Mouse (Mus musculus) liver, embryonic 14.5 days (tissue): ENCODE data around the gene Smyd3. TPM values are rescaled to one million over a fixed set of nuclear protein-coding genes. Genes with fewer than 3 reads are reported as not detected.

Experiments
- ATAC-seq: fragments of 200-750 bp; cut with Nextera tagmentation; 2 replicates; pipeline ENCODE4 v1.8.0; 2017; ENCODE audit warnings: moderate number of reproducible peaks, mild to moderate bottlenecking, moderate library complexity; ENCODE audit not compliant: insufficient read depth
- DNase-seq, 3 experiments: peaks; one replicate each; pipeline ENCODE4 v3.0.0-alpha.2; 2012 to 2013; ENCODE audit warnings: low read depth in 3 of 3, low spot score in 3 of 3
- H3K27ac ChIP-seq: fragments of 300-500 bp; sonication (generic); 2 replicates; pipeline ENCODE4 v1.5.1; 2014; ENCODE audit warnings: moderate library complexity, mild to moderate bottlenecking, control low read depth, inconsistent platforms
- H3K27me3 ChIP-seq: fragments of 300-500 bp; sonication (generic); 2 replicates; pipeline ENCODE4 v1.6.1; 2014; ENCODE audit warnings: mild to moderate bottlenecking, low read length, moderate library complexity; ENCODE audit not compliant: control insufficient read depth, insufficient read depth
- H3K36me3 ChIP-seq: fragments of 300-500 bp; sonication (generic); replicated peaks from 2 replicates; pipeline ENCODE4 v1.6.1; 2014; ENCODE audit warnings: low read depth; ENCODE audit not compliant: control insufficient read depth, insufficient read depth
- H3K4me1 ChIP-seq, 2 experiments: fragments of 200-500 bp in 1 of 2; fragments of 300-500 bp in 1 of 2; sonication (generic) in 1 of 2; replicated peaks; 2 replicates each; pipeline ENCODE4 v1.6.1; 2012 to 2014; ENCODE audit warnings: antibody characterized with exemption in 1 of 2, inconsistent platforms in 1 of 2, low read length in 1 of 2; ENCODE audit not compliant: control insufficient read depth in 2 of 2, insufficient read depth in 2 of 2
- H3K4me2 ChIP-seq: fragments of 300-500 bp; sonication (generic); 2 replicates; pipeline ENCODE4 v1.6.1; 2014; ENCODE audit warnings: low read depth, mild to moderate bottlenecking, control low read depth, moderate library complexity
- H3K4me3 ChIP-seq, 2 experiments: fragments of 200-500 bp in 1 of 2; fragments of 300-500 bp in 1 of 2; sonication (generic) in 1 of 2; 2 replicates each; pipeline ENCODE4 v1.5.1; 2012 to 2014; ENCODE audit warnings: low read depth in 2 of 2, low read length in 2 of 2, mild to moderate bottlenecking in 2 of 2, control low read depth in 1 of 2, inconsistent platforms in 1 of 2, moderate library complexity in 1 of 2; ENCODE audit not compliant: insufficient read depth in 1 of 2
- H3K9ac ChIP-seq: fragments of 300-500 bp; sonication (generic); replicated peaks from 2 replicates; pipeline ENCODE4 v1.6.1; 2014; ENCODE audit warnings: mild to moderate bottlenecking, control low read depth, moderate library complexity
- H3K9me3 ChIP-seq: fragments of 300-500 bp; sonication (generic); 2 replicates; pipeline ENCODE4 v1.6.1; 2016; ENCODE audit warnings: low read length, mixed read lengths; ENCODE audit not compliant: control insufficient read depth
- CTCF ChIP-seq: IDR thresholded peaks from 2 replicates; pipeline ENCODE4 v1.5.1; 2016; ENCODE audit warnings: antibody characterized with exemption, low read depth, control low read depth
- EP300 ChIP-seq: IDR thresholded peaks from 2 replicates; pipeline ENCODE4 v1.6.1; 2016; ENCODE audit warnings: antibody characterized with exemption, low read depth
- WGBS: fragments of 180-500 bp; shearing (Covaris S2); extraction: QIAGEN DNeasy Blood & Tissue Kit; methylation state at CpG from one replicate; pipeline ENCODE4 v1.1.7; 2014; ENCODE audit not compliant: insufficient replicate concordance; 5-methylcytosine and 5-hydroxymethylcytosine counted together
- polyA plus RNA-seq, 2 experiments: library from polyadenylated mRNA; depleted of rRNA in 1 of 2; stranded (reverse) in 1 of 2; unstranded in 1 of 2; fragments of >200 nt; fragmentation: Nextera tagmentation in 1 of 2; extraction: Ambion mirVana in 1 of 2; gene quantifications; 2 replicates each; pipeline versions ENCODE4 v1.2.1 to v1.2.3; 2012 to 2014

Gene Smyd3
- polyA plus RNA-seq, 2 experiments, result 2.6 to 6.6 TPM

DNA sequence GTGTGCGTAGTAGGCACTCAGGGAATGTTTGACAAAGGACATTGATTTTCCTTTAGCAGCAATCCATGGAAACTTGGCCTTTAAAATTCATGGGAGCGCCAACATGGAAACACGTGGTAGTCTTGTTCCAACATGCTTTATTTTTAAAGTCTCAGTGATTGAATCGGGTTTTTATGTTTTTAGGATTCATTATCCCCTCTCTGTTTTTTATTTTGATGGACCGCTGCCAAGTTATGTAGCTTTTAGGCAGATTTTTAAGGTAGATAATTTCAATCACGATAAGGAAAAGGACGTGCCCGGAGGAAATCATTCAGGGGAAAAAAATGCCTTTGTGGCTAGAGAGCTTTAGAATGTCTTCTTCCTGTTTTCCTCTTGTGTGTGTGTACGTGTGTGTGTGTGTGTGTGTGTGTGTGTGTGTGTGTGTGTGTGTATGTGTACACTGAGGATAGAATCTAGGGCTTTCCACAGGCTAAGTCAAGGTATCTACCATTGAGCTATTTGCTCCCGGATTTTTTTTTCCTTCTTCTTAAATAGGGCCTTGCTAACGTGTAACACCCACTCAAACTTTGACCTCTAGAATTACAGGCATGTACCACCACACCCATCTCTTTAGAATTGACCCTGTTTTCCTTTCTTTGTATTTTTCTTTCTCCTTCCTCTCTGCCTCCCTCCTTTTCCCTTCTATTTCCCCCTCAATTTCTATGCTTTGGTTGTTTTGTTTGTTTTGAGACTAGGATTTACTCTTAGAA, 41.8 kb upstream of the Smyd3 start:
- ATAC-seq, result no peak
- no peak for DNase-seq
- Histone ChIP-seq H3K27ac (no peak overlapping the region), H3K4me2 (no peak overlapping the region), H3K4me1 (peaks cover 0 to 2% of the 10 kb centered on the region in 2 experiments; a peak in 2 of 4 replicates), H3K4me3 (no peak overlapping the region), H3K9me3 (no peaks in the 10 kb centered on the region), H3K27me3 (no peaks in the 10 kb centered on the region), H3K36me3 (no peaks in the 10 kb centered on the region), H3K9ac (no peak overlapping the region)
- 54% methylated on average over 11 of the region's 11 CpGs for WGBS
- TF ChIP-seq EP300 (no peak), CTCF (no peak)

DNA sequence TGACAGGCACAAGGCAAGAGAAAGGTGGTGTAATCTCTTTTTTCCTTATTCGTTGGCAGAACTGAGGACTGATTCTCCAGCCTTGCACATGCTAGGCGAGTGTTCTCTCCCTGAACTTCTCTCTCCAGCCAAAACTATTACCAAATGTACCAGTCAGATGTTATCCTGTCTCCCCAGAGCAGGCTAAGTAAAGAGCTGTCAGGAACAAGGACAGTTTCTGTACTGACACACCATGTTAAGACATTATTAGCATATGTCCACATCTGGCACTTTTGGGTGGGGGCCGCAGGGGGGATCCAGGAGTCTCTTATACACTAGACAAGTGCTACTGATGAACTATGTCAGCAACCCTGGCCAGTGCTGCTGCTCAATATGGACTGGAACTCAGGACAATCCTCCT, 39.1 kb upstream of the Smyd3 start:
- Histone ChIP-seq H3K36me3 (no peaks in the 10 kb centered on the region), H3K27me3 (no peaks in the 10 kb centered on the region), H3K9ac (no peak overlapping the region), H3K9me3 (no peaks in the 10 kb centered on the region), H3K4me2 (no peak overlapping the region), H3K4me3 (no peak overlapping the region), H3K27ac (no peak overlapping the region), H3K4me1 (peaks cover 21 to 22% of the 10 kb centered on the region in 2 experiments)
- TF ChIP-seq EP300 (no peak), CTCF (no peak)
- 59% methylated on average over 3 of the region's 3 CpGs for WGBS
- ATAC-seq (no peak), DNase-seq (no peak)

DNA sequence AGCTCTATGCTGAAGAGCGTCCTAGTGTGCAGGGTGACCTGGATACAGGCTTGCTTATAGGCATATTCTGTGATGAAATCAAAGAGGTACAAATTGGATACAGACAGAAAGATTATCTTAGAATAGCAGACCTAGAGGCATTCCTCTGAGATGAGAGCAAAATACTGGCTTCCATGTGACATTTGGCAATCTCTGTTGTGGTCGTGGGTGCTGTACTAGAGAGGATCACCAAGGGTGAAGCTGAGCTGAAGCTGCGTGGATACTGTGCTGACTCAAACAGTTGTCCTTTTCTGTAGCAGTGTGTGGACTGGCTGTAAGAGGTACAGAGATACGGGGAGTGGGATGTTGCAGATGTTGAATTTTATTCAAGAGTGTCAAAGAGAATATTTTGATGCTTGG, 36.1 kb upstream of the Smyd3 start:
- Histone ChIP-seq H3K9me3 (no peaks in the 10 kb centered on the region), H3K27me3 (no peaks in the 10 kb centered on the region), H3K27ac (no peak overlapping the region), H3K36me3 (no peaks in the 10 kb centered on the region; the same call in 1 of the 2 replicates), H3K9ac (no peak overlapping the region), H3K4me1 (peaks cover 36 to 45% of the 10 kb centered on the region in 2 experiments), H3K4me3 (no peak overlapping the region), H3K4me2 (no peak overlapping the region)
- DNase-seq (no peak), ATAC-seq (no peak)
- WGBS, result 56% methylated on average over 4 of the region's 4 CpGs
- TF ChIP-seq CTCF (no peak), EP300 (no peak)

DNA sequence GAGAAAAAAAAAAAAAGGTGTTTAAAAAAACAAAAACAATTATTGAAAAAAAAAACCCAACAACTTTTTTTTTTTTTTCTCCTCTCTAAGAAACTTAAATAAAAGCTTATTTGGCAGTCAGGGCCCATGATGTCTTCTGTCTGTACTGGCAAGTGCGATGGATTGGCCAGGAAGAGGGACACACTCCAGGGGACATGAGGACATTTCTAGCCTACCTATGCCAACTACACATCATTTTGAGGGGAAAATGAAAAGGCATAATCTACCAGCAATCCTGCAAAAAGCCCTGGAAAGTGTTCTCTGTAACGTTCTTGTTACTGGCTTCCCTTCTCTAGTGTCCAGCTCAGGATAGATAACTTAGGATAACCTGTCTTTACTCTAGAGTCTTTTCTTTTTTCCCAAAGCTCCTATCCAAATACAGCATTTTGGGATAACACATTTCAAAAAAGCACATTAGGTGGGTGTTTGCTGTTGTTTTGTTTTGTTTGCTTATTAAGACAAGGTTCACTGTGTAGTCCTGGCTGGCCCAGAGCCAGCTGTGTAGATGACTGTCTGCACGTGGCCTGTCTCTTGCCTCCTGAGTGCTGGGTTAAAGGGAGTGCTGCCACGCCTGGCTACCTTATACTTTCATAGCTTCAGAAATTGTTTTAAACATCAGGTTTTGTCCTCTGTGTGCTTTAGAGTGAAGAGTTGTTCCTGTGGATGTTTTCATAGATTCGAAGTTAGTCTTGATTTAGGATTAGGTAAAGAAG, 35.5 kb upstream of the Smyd3 start:
- DNase-seq, result no peak
- Histone ChIP-seq H3K4me3 (no peak overlapping the region), H3K9me3 (no peaks in the 10 kb centered on the region), H3K27me3 (no peaks in the 10 kb centered on the region), H3K4me2 (peak overlapping the region; percentile 13), H3K36me3 (no peaks in the 10 kb centered on the region; the same call in 1 of the 2 replicates), H3K27ac (no peak overlapping the region; the same call in 1 of the 2 replicates), H3K4me1 (peaks cover 37 to 46% of the 10 kb centered on the region in 2 experiments), H3K9ac (0 out of 2 replicates have a peak overlapping the region, but pooled peaks have one; percentile 9)
- TF ChIP-seq CTCF (no peak), EP300 (no peak)
- ATAC-seq, result no peak
- WGBS, result 58% methylated on average over 5 of the region's 5 CpGs

DNA sequence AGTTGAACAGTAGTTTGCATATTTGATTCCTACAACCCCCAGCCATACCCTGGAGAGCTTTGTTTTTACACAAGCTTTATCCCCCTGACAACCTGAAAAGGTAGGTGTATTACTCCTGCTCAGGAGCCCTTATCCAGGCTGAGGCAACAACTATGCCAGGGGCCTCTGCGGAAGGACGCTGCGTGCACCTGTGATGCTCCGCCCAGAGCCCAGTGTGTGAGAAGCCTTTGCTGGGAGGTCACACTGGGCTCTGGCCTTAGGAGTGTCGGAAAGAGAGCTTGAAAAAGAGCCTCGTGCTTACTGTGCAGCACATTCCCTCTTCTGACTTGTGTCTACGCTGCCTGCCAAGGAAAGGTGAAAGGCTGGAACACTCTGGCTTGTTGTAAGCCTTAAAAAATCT, 34.9 kb upstream of the Smyd3 start:
- 56% methylated on average over 7 of the region's 7 CpGs for WGBS
- DNase-seq (no peak), ATAC-seq (peak; percentile 42)
- Histone ChIP-seq H3K27ac (peak overlapping the region; percentile 90), H3K9me3 (no peaks in the 10 kb centered on the region), H3K4me1 (peaks cover 42 to 47% of the 10 kb centered on the region in 2 experiments), H3K36me3 (no peaks in the 10 kb centered on the region; the same call in 1 of the 2 replicates), H3K9ac (peak overlapping the region; percentile 49; the same call in 1 of the 2 replicates), H3K4me3 (no peak overlapping the region; a peak in 1 of 4 replicates), H3K27me3 (no peaks in the 10 kb centered on the region), H3K4me2 (peak overlapping the region; percentile 74)
- no peak for TF ChIP-seq EP300
- no peak for TF ChIP-seq CTCF
